Mouse (Mus musculus): Measurements from ENCODE around the gene Pigl. TPM values are rescaled to one million over a fixed set of nuclear protein-coding genes. Genes with fewer than 3 reads are reported as not detected.

Pigl gene
- polyA plus RNA-seq, 1 experiment from 2014 or later, result 9.8 TPM

DNA sequence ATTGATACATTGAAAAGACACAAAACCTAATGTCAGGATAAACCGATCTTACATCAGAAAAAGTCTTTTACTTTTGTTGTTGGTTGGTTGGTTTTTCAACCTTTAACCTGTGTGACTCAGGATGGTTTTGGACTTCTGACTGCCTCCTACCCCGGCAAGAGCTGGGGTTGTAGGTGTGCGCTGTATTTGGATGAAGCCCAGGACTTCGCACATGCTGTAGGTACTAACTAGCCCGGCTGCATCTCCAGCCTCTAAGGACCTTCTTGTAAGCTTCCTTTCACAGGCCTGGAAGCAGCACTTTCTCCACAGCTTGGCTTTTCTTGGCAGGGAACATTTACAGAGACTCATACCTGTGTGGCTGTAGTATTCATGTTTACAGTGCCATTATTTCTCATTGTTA, 15.3 kb downstream of the Pigl start:
- Histone ChIP-seq H3K36me3 (no peaks in the 10 kb centered on the region), H3K4me1 (peaks cover 3% of the 10 kb centered on the region; the same call in 1 of the 2 replicates), H3K4me2 (no peak overlapping the region), H3K9ac (replicated peaks) (no peak overlapping the region), H3K9me3 (replicated peaks) (no peaks in the 10 kb centered on the region), H3K4me3 (replicated peaks) (no peak overlapping the region), H3K27ac (replicated peaks) (no peak overlapping the region), H3K27me3 (replicated peaks) (no peaks in the 10 kb centered on the region)
- no peak for ATAC-seq (ENCODE audit: low FRiP score)
- 95% methylated on average over 5 of the region's 5 CpGs for WGBS

- no peaks in the 10 kb centered on the region for H3K9me3 ChIP-seq (replicated peaks)
- 93% methylated on average over 4 of the region's 4 CpGs for WGBS
- no peak overlapping the region for H3K4me3 ChIP-seq (replicated peaks)
- H3K4me2 ChIP-seq, result no peak overlapping the region
- ATAC-seq (ENCODE audit: low FRiP score), result no peak
- peaks cover 11% of the 10 kb centered on the region; the same call in 1 of the 2 replicates for H3K4me1 ChIP-seq
- no peaks in the 10 kb centered on the region for H3K36me3 ChIP-seq
- H3K9ac ChIP-seq (replicated peaks), result no peak overlapping the region
- no peaks in the 10 kb centered on the region for H3K27me3 ChIP-seq (replicated peaks)
- H3K27ac ChIP-seq (replicated peaks), result no peak overlapping the region
Measured at GRCm38 (mm10) chr11:62476156-62476555, 17.9 kb downstream of the Pigl start.

DNA sequence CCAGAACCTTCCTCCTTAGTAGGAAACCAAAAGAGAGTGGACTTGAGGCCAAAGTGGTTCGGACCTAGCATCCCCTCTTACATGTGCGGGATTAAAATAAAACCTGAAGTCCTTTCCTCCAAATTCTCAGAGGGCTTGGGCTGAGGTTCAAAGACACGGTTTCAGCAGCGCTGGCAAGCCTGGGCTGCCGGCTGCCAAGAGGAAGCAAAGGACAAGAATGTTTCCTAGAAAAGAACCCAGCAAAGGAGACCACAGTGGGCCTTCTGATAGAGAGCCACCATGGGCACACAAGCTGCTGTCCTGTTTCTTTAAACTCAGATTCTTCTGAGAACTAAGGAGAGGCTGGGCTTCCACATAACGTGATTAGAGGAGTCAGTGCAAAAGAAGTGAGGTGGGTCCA, 20.7 kb downstream of the Pigl start:
- H3K9ac ChIP-seq (replicated peaks), result no peak overlapping the region
- H3K4me1 ChIP-seq, result peaks cover 11% of the 10 kb centered on the region; the same call in 1 of the 2 replicates
- peak overlapping the region; percentile 67 for H3K27ac ChIP-seq (replicated peaks)
- no peaks in the 10 kb centered on the region for H3K27me3 ChIP-seq (replicated peaks)
- 73% methylated on average over 6 of the region's 6 CpGs for WGBS
- H3K4me2 ChIP-seq, result no peak overlapping the region
- H3K9me3 ChIP-seq (replicated peaks), result no peaks in the 10 kb centered on the region
- no peaks in the 10 kb centered on the region for H3K36me3 ChIP-seq
- H3K4me3 ChIP-seq (replicated peaks), result no peak overlapping the region
- no peak for ATAC-seq (ENCODE audit: low FRiP score)

- 88% methylated on average over 5 of the region's 5 CpGs for WGBS
- H3K27ac ChIP-seq (replicated peaks), result 0 out of 2 replicates have a peak overlapping the region, but pooled peaks have one; percentile 67
- H3K9me3 ChIP-seq (replicated peaks), result no peaks in the 10 kb centered on the region
- no peak overlapping the region for H3K4me3 ChIP-seq (replicated peaks)
- peaks cover 11% of the 10 kb centered on the region; the same call in 1 of the 2 replicates for H3K4me1 ChIP-seq
- no peak overlapping the region for H3K4me2 ChIP-seq
- no peaks in the 10 kb centered on the region for H3K27me3 ChIP-seq (replicated peaks)
- H3K36me3 ChIP-seq, result no peaks in the 10 kb centered on the region
- no peak for ATAC-seq (ENCODE audit: low FRiP score)
- H3K9ac ChIP-seq (replicated peaks), result no peak overlapping the region
Measured at GRCm38 (mm10) chr11:62479581-62479980, 21.3 kb downstream of the Pigl start.

DNA sequence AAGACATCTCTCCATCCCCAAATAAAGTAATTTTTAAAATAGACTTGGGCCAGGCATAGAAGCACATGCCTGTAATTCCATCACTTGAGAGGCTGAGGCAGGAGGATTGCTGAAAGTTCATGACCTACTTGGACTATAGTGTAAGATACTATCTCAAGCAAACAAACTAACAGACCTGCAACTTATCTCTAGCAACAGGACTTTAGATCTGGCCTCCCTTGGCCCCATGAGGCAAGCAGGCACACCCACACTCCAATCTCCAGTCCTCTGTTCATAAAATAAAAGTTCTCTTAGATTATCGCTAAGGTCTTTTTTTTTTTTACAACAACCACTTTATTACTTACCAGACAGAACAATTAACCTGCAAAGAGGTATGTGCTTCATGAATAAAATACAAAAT, 28.7 kb downstream of the Pigl start:
- Histone ChIP-seq H3K9ac (replicated peaks) (no peak overlapping the region), H3K9me3 (replicated peaks) (no peaks in the 10 kb centered on the region), H3K36me3 (no peaks in the 10 kb centered on the region), H3K27ac (replicated peaks) (no peak overlapping the region), H3K4me2 (no peak overlapping the region), H3K4me3 (replicated peaks) (no peak overlapping the region), H3K4me1 (no peaks in the 10 kb centered on the region), H3K27me3 (replicated peaks) (no peaks in the 10 kb centered on the region)
- WGBS, result 93% methylated on average over 1 of the region's 1 CpGs
- no peak for ATAC-seq (ENCODE audit: low FRiP score)

- no peak overlapping the region for H3K9ac ChIP-seq (replicated peaks)
- no peaks in the 10 kb centered on the region for H3K36me3 ChIP-seq
- 95% methylated on average over 10 of the region's 10 CpGs for WGBS
- ATAC-seq (ENCODE audit: low FRiP score), result no peak
- H3K4me2 ChIP-seq, result no peak overlapping the region
- H3K4me1 ChIP-seq, result no peaks in the 10 kb centered on the region
- no peaks in the 10 kb centered on the region for H3K27me3 ChIP-seq (replicated peaks)
- H3K9me3 ChIP-seq (replicated peaks), result no peaks in the 10 kb centered on the region
- no peak overlapping the region for H3K4me3 ChIP-seq (replicated peaks)
- H3K27ac ChIP-seq (replicated peaks), result no peak overlapping the region
Measured at GRCm38 (mm10) chr11:62487540-62488350, 29.5 kb downstream of the Pigl start.

- Histone ChIP-seq H3K9ac (replicated peaks) (no peak overlapping the region), H3K27ac (replicated peaks) (no peak overlapping the region), H3K4me1 (peaks cover 7% of the 10 kb centered on the region; the same call in 1 of the 2 replicates), H3K9me3 (replicated peaks) (no peaks in the 10 kb centered on the region), H3K4me3 (replicated peaks) (no peak overlapping the region), H3K36me3 (no peaks in the 10 kb centered on the region), H3K4me2 (no peak overlapping the region), H3K27me3 (replicated peaks) (no peaks in the 10 kb centered on the region)
- no peak for ATAC-seq (ENCODE audit: low FRiP score)
- WGBS, result 96% methylated on average over 6 of the region's 6 CpGs
Measured at GRCm38 (mm10) chr11:62493701-62494100, 35.4 kb downstream of the Pigl start.

GRCm38 (mm10) chr11:62494754-62495275, 36.6 kb downstream of the Pigl start:
- Histone ChIP-seq H3K4me2 (no peak overlapping the region), H3K36me3 (no peaks in the 10 kb centered on the region), H3K27me3 (replicated peaks) (no peaks in the 10 kb centered on the region), H3K4me1 (peaks cover 7% of the 10 kb centered on the region; the same call in 1 of the 2 replicates), H3K9me3 (replicated peaks) (no peaks in the 10 kb centered on the region), H3K27ac (replicated peaks) (no peak overlapping the region), H3K9ac (replicated peaks) (no peak overlapping the region), H3K4me3 (replicated peaks) (no peak overlapping the region)
- WGBS, result 5% methylated on average over 6 of the region's 6 CpGs
- ATAC-seq (ENCODE audit: low FRiP score), result no peak

DNA sequence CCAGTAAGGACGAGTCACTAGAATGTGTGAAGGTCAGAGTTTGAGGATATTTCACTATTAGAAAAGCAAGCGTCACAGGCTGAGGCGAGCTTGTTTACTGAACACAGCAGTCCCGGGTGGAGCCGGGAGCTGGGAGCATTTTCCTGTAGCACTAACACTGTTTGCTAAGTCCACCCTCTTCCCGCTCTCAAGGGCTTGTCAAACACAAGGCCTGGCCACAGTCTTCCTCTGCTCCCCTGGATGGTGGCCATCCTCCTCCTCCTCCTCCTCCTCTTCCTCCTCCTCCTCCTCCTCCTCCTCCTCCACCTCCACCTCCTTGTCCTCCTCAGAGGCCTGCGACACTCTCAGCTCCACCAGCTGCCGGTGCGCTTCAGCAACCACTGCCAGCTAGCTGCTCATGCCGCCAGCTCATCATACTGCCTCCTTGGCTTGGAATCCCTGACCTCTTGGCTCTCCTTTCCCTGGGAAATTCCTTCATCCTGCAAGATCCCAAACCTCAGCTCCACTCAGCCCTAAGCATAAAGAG, 37.1 kb downstream of the Pigl start:
- 32% methylated on average over 7 of the region's 10 CpGs for WGBS
- peaks cover 7% of the 10 kb centered on the region; the same call in 1 of the 2 replicates for H3K4me1 ChIP-seq
- H3K9me3 ChIP-seq (replicated peaks), result no peaks in the 10 kb centered on the region
- no peak overlapping the region for H3K27ac ChIP-seq (replicated peaks)
- no peak overlapping the region for H3K4me3 ChIP-seq (replicated peaks)
- ATAC-seq (ENCODE audit: low FRiP score), result no peak
- no peak overlapping the region for H3K9ac ChIP-seq (replicated peaks)
- H3K36me3 ChIP-seq, result no peaks in the 10 kb centered on the region
- no peaks in the 10 kb centered on the region for H3K27me3 ChIP-seq (replicated peaks)
- H3K4me2 ChIP-seq, result no peak overlapping the region

- no peaks in the 10 kb centered on the region for H3K36me3 ChIP-seq
- H3K4me1 ChIP-seq, result peaks cover 7% of the 10 kb centered on the region; the same call in 1 of the 2 replicates
- no peak for ATAC-seq (ENCODE audit: low FRiP score)
- no peak overlapping the region for H3K9ac ChIP-seq (replicated peaks)
- no peaks in the 10 kb centered on the region for H3K27me3 ChIP-seq (replicated peaks)
- H3K4me3 ChIP-seq (replicated peaks), result no peak overlapping the region
- 67% methylated on average over 5 of the region's 5 CpGs for WGBS
- no peak overlapping the region for H3K27ac ChIP-seq (replicated peaks)
- no peak overlapping the region for H3K4me2 ChIP-seq
- no peaks in the 10 kb centered on the region for H3K9me3 ChIP-seq (replicated peaks)
Measured at GRCm38 (mm10) chr11:62496151-62496715, 38.0 kb downstream of the Pigl start.

DNA sequence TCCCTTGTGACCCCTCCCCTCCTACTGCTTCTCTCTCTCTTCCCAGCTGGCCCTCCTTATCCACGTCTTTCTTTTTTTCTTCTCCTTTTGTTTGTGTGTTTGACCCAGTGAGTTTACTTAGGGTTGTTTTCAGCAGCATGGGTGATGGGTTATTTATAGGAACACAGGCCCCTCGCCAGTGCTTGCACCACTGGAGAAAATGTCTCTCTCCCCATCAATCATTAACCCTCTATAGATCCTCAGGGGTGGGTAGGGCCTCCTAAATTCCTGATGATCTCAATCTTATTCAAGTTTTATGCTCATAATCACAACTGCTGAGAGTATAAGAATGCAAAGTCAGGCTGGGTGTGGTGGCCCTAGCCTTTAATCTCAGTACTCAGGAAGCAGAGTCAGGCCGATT, 38.9 kb downstream of the Pigl start:
- no peak for ATAC-seq (ENCODE audit: low FRiP score)
- H3K27ac ChIP-seq (replicated peaks), result no peak overlapping the region
- H3K36me3 ChIP-seq, result no peaks in the 10 kb centered on the region
- 38% methylated on average over 3 of the region's 3 CpGs for WGBS
- no peak overlapping the region for H3K9ac ChIP-seq (replicated peaks)
- H3K4me1 ChIP-seq, result peaks cover 7% of the 10 kb centered on the region; the same call in 1 of the 2 replicates
- no peaks in the 10 kb centered on the region for H3K9me3 ChIP-seq (replicated peaks)
- H3K4me3 ChIP-seq (replicated peaks), result no peak overlapping the region
- no peaks in the 10 kb centered on the region for H3K27me3 ChIP-seq (replicated peaks)
- H3K4me2 ChIP-seq, result no peak overlapping the region

- no peaks in the 10 kb centered on the region for H3K27me3 ChIP-seq (replicated peaks)
- WGBS, result 90% methylated on average over 2 of the region's 2 CpGs
- ATAC-seq (ENCODE audit: low FRiP score), result no peak
Measured at GRCm38 (mm10) chr11:62498802-62499201, 40.5 kb downstream of the Pigl start.

More at GRCm38 (mm10) chr11:62498802-62499201, 40.5 kb downstream of the Pigl start:
- H3K9ac ChIP-seq (replicated peaks), result no peak overlapping the region
- no peak overlapping the region for H3K4me3 ChIP-seq (replicated peaks)
- H3K4me1 ChIP-seq, result peaks cover 7% of the 10 kb centered on the region; the same call in 1 of the 2 replicates
- H3K4me2 ChIP-seq, result no peak overlapping the region
- H3K36me3 ChIP-seq, result no peaks in the 10 kb centered on the region
- no peak overlapping the region for H3K27ac ChIP-seq (replicated peaks)
- H3K9me3 ChIP-seq (replicated peaks), result no peaks in the 10 kb centered on the region

All from neural tube, embryonic 15.5 days (tissue).